Mouse (Mus musculus) limb, embryonic 11.5 days (tissue): Measurements from ENCODE around the gene Thada. TPM values are rescaled to one million over a fixed set of nuclear protein-coding genes. Genes with fewer than 3 reads are reported as not detected.

Experiments
- ATAC-seq: fragments of 200-750 bp; cut with Nextera tagmentation; 2 replicates; pipeline ENCODE4 v1.8.0; 2017; ENCODE audit warnings: low read depth; ENCODE audit not compliant: insufficient number of reproducible peaks, low FRiP score, low TSS enrichment
- DNase-seq: peaks from one replicate; pipeline ENCODE4 v3.0.0-alpha.2; 2015; ENCODE audit warnings: low spot score
- H3K27ac ChIP-seq: fragments of 300-500 bp; sonication (generic); replicated peaks from 2 replicates; pipeline ENCODE4 v1.5.1; 2014; ENCODE audit warnings: low read depth, mild to moderate bottlenecking, low read length
- H3K27me3 ChIP-seq: fragments of 300-500 bp; sonication (generic); 2 replicates; pipeline ENCODE4 v1.6.1; 2014; ENCODE audit warnings: mild to moderate bottlenecking, low read length, mixed read lengths; ENCODE audit not compliant: control insufficient read depth, insufficient read depth
- H3K36me3 ChIP-seq: fragments of 300-500 bp; sonication (generic); 2 replicates; pipeline ENCODE4 v1.6.1; 2014; ENCODE audit warnings: mild to moderate bottlenecking, low read length, moderate library complexity, mixed read lengths; ENCODE audit not compliant: control insufficient read depth, insufficient read depth
- H3K4me1 ChIP-seq: fragments of 300-500 bp; sonication (generic); 2 replicates; pipeline ENCODE4 v1.6.1; 2014; ENCODE audit warnings: low read length, mixed read lengths; ENCODE audit not compliant: control insufficient read depth, insufficient read depth
- H3K4me2 ChIP-seq: fragments of 300-500 bp; sonication (generic); 2 replicates; pipeline ENCODE4 v1.6.1; 2014; ENCODE audit warnings: low read depth, mild to moderate bottlenecking, moderate library complexity; ENCODE audit not compliant: severe bottlenecking
- H3K4me3 ChIP-seq: fragments of 300-500 bp; sonication (generic); 2 replicates; pipeline ENCODE4 v1.5.1; 2014; ENCODE audit warnings: low read depth, low read length
- H3K9ac ChIP-seq: fragments of 300-500 bp; sonication (generic); 2 replicates; pipeline ENCODE4 v1.6.1; 2014; ENCODE audit warnings: mild to moderate bottlenecking, low read length
- H3K9me3 ChIP-seq: fragments of 300-500 bp; sonication (generic); 2 replicates; pipeline ENCODE4 v1.6.1; 2016; ENCODE audit warnings: low read length; ENCODE audit not compliant: control insufficient read depth
- WGBS: fragments of 180-500 bp; shearing (Covaris S2); extraction: QIAGEN DNeasy Blood & Tissue Kit; methylation state at CpG from one replicate; pipeline ENCODE4 v1.1.7; 2014; 5-methylcytosine and 5-hydroxymethylcytosine counted together
- polyA plus RNA-seq: library from polyadenylated mRNA; unstranded; fragments of >200 nt; fragmentation: Nextera tagmentation; extraction: Ambion mirVana; gene quantifications from 2 replicates; pipeline ENCODE4 v1.2.1, GENCODE M21; 2014

Gene Thada
- polyA plus RNA-seq, 1 experiment from 2014 or later = 12.6 TPM

DNA sequence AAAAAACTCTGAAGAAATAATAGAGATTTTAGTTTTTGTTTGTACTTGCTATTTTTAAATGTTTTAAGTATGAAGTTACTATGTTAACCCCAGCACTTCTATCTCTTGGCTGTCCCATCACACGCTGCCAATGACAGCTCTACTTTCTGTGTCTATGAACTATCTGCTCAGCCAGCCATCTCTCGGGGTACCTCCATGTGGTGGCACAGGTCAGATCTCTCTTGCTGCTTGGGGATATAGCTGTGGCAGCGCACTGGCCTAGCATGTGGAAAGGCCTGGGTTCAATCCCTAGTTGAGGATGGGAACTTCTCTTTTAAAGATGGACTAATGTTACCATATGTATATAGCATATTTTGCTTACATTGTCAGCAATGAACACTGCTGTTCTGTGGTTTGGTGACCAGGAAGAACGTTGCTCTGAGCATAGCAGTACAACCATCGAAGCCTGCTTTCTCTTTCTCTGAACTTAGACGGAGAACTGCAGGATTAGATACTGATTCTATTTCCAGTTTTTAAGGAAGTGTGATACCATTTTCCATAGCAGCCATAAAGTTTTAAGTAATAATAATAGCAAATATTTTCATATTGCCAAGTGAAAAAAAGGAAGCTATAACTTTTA is 198.4 kb downstream of the Thada start:
- no peak overlapping the region for H3K9ac ChIP-seq
- ATAC-seq (no peak), DNase-seq (no peak)
- no peak overlapping the region for H3K4me3 ChIP-seq
- H3K27me3 ChIP-seq = no peaks in the 10 kb centered on the region
- H3K36me3 ChIP-seq = no peaks in the 10 kb centered on the region
- H3K9me3 ChIP-seq = no peaks in the 10 kb centered on the region
- H3K4me1 ChIP-seq = peaks cover 5% of the 10 kb centered on the region
- H3K4me2 ChIP-seq = no peak overlapping the region
- H3K27ac ChIP-seq = no peak overlapping the region
- WGBS = 96% methylated on average over 6 of the region's 6 CpGs

DNA sequence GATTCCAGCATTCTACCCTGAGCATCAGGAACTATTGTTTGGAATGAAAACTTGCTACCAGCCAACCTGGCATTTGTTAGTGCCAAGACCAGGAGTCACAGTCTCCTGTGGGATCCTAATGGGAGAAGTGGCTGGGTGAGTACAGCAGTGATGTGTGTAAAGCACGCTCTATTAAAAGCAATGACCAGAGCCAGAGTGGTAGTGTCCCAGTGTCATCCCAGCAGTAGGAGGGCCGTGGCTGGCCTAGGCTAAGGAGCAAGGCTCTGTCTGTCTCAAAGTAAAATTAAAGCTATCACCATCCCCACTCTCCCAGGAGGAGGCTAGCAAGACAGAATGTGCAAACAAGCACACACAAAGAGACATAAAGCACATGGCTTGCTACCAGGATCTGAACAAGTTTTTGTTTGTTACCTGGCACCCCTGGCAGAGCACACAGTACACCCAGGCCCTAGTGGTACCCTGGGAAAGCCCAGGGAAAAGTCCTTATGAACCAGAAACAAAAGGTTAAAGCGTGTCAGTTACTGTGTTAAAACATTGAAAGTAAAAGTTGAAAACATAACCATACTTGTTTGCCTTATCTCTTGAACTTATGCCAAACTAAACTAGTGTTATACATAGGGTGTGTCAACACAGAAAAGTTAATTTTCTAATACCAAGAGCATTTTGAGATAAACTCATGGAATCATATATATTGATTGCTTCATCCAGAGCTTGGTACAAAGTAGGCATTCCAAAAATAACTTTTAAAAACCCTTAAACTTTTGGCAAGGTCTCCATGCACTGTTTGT is 199.7 kb downstream of the Thada start:
- H3K4me3 ChIP-seq = no peak overlapping the region

DNA sequence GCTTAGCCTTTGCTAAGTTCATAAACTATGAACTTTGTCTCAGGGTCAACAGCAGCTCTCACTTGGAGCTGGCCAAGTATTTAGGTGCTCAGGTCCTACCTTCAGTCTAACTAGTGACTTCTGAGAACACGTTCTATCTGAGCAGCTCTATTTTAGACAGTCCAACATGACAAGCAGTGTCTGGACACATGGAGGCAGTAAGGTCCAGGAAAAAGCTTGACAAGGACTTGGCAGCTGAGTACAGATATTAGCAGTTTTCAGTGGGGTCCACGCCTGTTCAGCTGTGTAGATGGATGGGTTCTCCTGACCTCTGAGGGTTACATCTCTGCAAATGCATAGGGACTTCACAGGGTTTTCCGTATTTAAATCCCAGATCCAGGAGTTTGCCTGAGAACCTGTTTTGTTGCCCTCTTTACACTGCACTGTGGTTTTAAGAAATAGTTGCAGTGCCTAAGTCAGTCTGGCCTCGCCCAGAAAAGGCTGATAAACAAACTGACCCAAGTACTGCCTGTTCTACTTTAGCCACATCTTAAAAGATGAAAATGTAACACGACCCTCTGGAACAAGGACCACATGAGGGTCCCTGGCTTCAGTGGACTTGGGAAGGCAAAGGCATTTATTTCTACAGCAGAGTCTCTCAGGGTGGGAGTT is 200.4 kb downstream of the Thada start:
- Histone ChIP-seq H3K27me3 (no peaks in the 10 kb centered on the region), H3K27ac (no peak overlapping the region), H3K9ac (no peak overlapping the region), H3K4me3 (no peak overlapping the region), H3K4me1 (peaks cover 5% of the 10 kb centered on the region), H3K9me3 (no peaks in the 10 kb centered on the region), H3K4me2 (no peak overlapping the region), H3K36me3 (no peaks in the 10 kb centered on the region)
- WGBS = 71% methylated on average over 5 of the region's 5 CpGs
- DNase-seq = no peak
- ATAC-seq = no peak

More for the DNA sequence above, 199.7 kb downstream of the Thada start:
- no peak overlapping the region for H3K9ac ChIP-seq
- WGBS = 88% methylated on average over 3 of the region's 3 CpGs
- no peak overlapping the region for H3K27ac ChIP-seq
- ATAC-seq (no peak), DNase-seq (no peak)
- peaks cover 5% of the 10 kb centered on the region for H3K4me1 ChIP-seq
- no peaks in the 10 kb centered on the region for H3K27me3 ChIP-seq
- no peaks in the 10 kb centered on the region for H3K9me3 ChIP-seq
- no peak overlapping the region for H3K4me2 ChIP-seq
- H3K36me3 ChIP-seq = no peaks in the 10 kb centered on the region

DNA sequence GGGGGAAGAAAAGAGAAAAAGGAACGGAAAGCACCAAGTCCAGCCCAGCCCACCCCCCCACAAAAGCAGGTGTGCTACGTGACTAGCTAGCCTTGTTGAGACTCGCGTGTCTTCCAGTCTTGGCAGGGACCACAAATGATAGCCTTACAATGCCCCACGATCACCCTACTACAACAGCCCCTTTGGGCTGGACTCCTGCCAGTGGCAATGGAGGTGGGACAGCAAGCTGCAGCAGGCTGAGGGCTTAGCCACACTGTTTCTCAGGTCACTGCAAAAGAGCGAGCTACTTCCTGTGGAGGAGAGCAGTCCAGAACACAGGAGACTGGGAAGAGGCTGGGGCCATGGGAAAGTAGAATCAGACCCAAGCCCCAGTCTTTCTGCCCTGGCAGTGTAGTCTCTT is 201.7 kb downstream of the Thada start:
- WGBS = 90% methylated on average over 6 of the region's 6 CpGs

DNA sequence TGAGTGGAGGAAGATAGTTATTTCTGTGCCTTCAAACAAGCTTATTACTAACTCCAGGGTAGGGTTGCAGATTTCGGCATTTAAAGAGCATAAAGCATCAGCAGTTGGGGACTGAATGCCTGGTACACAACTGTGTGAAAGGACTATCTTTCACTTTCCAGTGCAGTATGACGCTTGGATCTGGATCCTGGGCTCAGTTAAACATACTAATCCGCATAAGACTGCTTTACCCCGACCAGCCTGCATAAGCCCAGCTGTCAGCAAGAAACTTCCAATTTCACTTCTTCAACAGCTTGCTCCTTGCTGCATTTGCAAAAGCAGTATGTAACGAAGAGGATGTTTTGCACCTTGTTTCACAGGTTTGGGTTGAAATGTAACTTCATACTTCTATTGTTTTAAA is 202.4 kb downstream of the Thada start:
- Histone ChIP-seq H3K4me3 (no peak overlapping the region), H3K27ac (no peak overlapping the region), H3K36me3 (no peaks in the 10 kb centered on the region), H3K4me2 (no peak overlapping the region), H3K9me3 (no peaks in the 10 kb centered on the region), H3K9ac (no peak overlapping the region), H3K27me3 (no peaks in the 10 kb centered on the region), H3K4me1 (peaks cover 14% of the 10 kb centered on the region)
- no peak for DNase-seq
- no peak for ATAC-seq
- 86% methylated on average over 5 of the region's 5 CpGs for whole genome bisulfite sequencing

More for the DNA sequence above, 201.7 kb downstream of the Thada start:
- Histone ChIP-seq H3K36me3 (no peaks in the 10 kb centered on the region), H3K4me3 (no peak overlapping the region), H3K9ac (no peak overlapping the region), H3K27ac (no peak overlapping the region), H3K9me3 (no peaks in the 10 kb centered on the region), H3K4me2 (no peak overlapping the region), H3K4me1 (peaks cover 8% of the 10 kb centered on the region), H3K27me3 (no peaks in the 10 kb centered on the region)
- ATAC-seq = no peak
- DNase-seq = no peak

DNA sequence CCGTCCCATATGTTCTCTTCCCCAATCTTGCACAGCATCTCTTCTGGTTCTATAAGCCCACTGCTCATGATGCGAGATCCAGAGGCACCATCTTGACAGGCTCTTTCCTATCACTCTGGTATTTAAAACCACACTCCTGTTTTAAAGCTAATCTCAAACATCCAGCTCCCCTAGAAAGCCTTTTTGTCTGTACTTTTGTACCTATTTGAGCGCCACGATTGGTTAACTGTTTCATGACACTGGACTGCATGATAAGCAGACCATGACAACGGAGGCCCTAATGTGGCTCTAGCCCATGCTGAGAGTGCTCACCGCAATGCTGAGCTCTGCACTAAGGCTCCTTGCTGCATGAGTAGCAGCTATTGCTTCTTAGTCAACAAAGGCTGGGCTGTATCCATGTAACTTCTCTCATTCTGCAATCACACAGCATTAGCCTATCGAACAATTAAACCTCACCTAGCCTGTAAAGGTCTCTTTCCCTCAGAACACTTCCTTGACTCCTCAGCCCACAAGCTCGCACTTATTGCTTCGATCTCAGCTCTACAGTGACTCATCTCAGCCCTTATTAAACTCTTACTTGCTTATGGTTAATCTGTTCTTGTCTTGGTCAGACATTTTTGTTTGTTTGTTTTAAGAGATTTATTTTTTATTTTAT is 203.6 kb downstream of the Thada start:
- peaks cover 18% of the 10 kb centered on the region for H3K4me1 ChIP-seq
- WGBS = 91% methylated on average over 9 of the region's 9 CpGs

DNA sequence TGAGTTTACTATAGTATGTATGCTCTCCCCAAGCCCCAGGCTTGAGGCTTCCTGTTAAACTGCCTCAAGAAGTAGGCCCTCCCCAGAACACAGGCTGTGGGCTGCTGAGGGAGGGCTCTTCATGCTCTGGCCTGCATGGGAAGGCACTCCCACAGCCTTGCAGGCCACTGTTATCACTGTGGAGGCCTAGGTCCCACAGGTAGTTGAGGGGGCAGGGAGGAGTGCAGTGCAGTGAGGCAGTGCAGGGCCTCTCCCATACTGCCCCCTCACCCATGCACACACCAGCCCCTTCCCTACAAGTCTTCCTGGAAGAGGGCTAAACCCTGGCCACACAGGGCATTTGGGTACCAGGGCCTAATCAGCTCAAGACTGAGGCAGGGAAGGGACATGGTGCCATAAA is 205.0 kb downstream of the Thada start:
- peaks cover 22% of the 10 kb centered on the region for H3K4me1 ChIP-seq
- H3K27ac ChIP-seq = no peak overlapping the region
- no peaks in the 10 kb centered on the region for H3K9me3 ChIP-seq
- H3K36me3 ChIP-seq = no peaks in the 10 kb centered on the region
- H3K4me2 ChIP-seq = no peak overlapping the region
- H3K4me3 ChIP-seq = no peak overlapping the region
- H3K9ac ChIP-seq = no peak overlapping the region
- no peak for ATAC-seq
- no peaks in the 10 kb centered on the region for H3K27me3 ChIP-seq
- DNase-seq = no peak

More for the DNA sequence above, 203.6 kb downstream of the Thada start:
- no peaks in the 10 kb centered on the region for H3K36me3 ChIP-seq
- no peaks in the 10 kb centered on the region for H3K9me3 ChIP-seq
- no peak overlapping the region for H3K4me2 ChIP-seq
- DNase-seq (no peak), ATAC-seq (no peak)
- H3K27me3 ChIP-seq = no peaks in the 10 kb centered on the region
- H3K9ac ChIP-seq = no peak overlapping the region
- H3K4me3 ChIP-seq = no peak overlapping the region
- H3K27ac ChIP-seq = no peak overlapping the region

DNA sequence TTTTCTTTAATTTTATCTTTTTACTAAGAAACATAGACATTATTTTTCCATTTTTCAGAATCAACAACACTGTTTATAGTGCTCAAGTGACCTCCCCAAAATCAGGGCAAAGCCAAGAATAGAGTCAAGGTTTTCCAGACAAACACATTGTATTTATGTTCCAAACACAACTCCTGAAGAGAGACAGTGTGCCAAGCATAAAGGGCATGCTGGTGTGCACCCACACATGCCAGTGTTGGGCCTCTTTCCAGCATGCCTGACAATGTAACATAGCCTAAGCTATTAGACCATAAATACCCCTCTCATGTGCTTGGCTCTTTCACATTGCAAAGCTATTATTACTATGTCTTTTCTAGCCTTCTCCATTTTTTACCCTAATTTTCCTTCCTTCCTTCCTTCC is 205.8 kb downstream of the Thada start:
- Histone ChIP-seq H3K9ac (no peak overlapping the region), H3K4me2 (no peak overlapping the region), H3K4me1 (peaks cover 29% of the 10 kb centered on the region), H3K4me3 (no peak overlapping the region), H3K36me3 (no peaks in the 10 kb centered on the region), H3K27ac (no peak overlapping the region), H3K27me3 (no peaks in the 10 kb centered on the region), H3K9me3 (no peaks in the 10 kb centered on the region)
- no peak for DNase-seq
- no peak for ATAC-seq
